Mouse (Mus musculus) neural tube, embryonic 11.5 days (tissue): ENCODE results near the gene Pank1. TPM values are rescaled to one million over a fixed set of nuclear protein-coding genes. Genes with fewer than 3 reads are reported as not detected.

Experiments
- ATAC-seq: fragments of 200-750 bp; cut with Nextera tagmentation; 2 replicates; pipeline ENCODE4 v1.8.0; 2017; ENCODE audit warnings: moderate number of reproducible peaks, mild to moderate bottlenecking, moderate TSS enrichment, moderate library complexity; ENCODE audit not compliant: insufficient read depth, low FRiP score, low TSS enrichment
- DNase-seq: peaks from one replicate; pipeline ENCODE4 v3.0.0-alpha.2; 2015; ENCODE audit warnings: low spot score
- H3K27ac ChIP-seq: fragments of 300-500 bp; sonication (generic); 2 replicates; pipeline ENCODE4 v1.5.1; 2014; ENCODE audit warnings: low read depth, mild to moderate bottlenecking, low read length
- H3K27me3 ChIP-seq: fragments of 300-500 bp; sonication (generic); 2 replicates; pipeline ENCODE4 v1.6.1; 2014; ENCODE audit warnings: mild to moderate bottlenecking, low read length, mixed read lengths; ENCODE audit not compliant: control insufficient read depth, insufficient read depth
- H3K36me3 ChIP-seq: fragments of 300-500 bp; sonication (generic); 2 replicates; pipeline ENCODE4 v1.6.1; 2014; ENCODE audit warnings: mild to moderate bottlenecking, low read length, moderate library complexity, mixed read lengths; ENCODE audit not compliant: control insufficient read depth, insufficient read depth
- H3K4me1 ChIP-seq: fragments of 300-500 bp; sonication (generic); 2 replicates; pipeline ENCODE4 v1.6.1; 2014; ENCODE audit warnings: low read length, mixed read lengths; ENCODE audit not compliant: control insufficient read depth, insufficient read depth
- H3K4me2 ChIP-seq: fragments of 300-500 bp; sonication (generic); 2 replicates; pipeline ENCODE4 v1.6.1; 2014; ENCODE audit warnings: low read depth, mild to moderate bottlenecking, moderate library complexity
- H3K4me3 ChIP-seq: fragments of 300-500 bp; sonication (generic); 2 replicates; pipeline ENCODE4 v1.5.1; 2014; ENCODE audit warnings: low read depth, low read length
- H3K9ac ChIP-seq: fragments of 300-500 bp; sonication (generic); 2 replicates; pipeline ENCODE4 v1.6.1; 2014; ENCODE audit warnings: mild to moderate bottlenecking, low read length
- H3K9me3 ChIP-seq: fragments of 300-500 bp; sonication (generic); 2 replicates; pipeline ENCODE4 v1.6.1; 2016; ENCODE audit warnings: low read length; ENCODE audit not compliant: control insufficient read depth
- WGBS: fragments of 180-500 bp; shearing (Covaris S2); extraction: QIAGEN DNeasy Blood & Tissue Kit; methylation state at CpG from one replicate; pipeline ENCODE4 v1.1.7; 2014; 5-methylcytosine and 5-hydroxymethylcytosine counted together
- polyA plus RNA-seq: library from polyadenylated mRNA; unstranded; fragments of >200 nt; fragmentation: Nextera tagmentation; extraction: Ambion mirVana; gene quantifications from 2 replicates; pipeline ENCODE4 v1.2.1, GENCODE M21; 2014

Pank1 gene
- polyA plus RNA-seq, 1 experiment from 2014 or later, result 9.4 TPM

DNA sequence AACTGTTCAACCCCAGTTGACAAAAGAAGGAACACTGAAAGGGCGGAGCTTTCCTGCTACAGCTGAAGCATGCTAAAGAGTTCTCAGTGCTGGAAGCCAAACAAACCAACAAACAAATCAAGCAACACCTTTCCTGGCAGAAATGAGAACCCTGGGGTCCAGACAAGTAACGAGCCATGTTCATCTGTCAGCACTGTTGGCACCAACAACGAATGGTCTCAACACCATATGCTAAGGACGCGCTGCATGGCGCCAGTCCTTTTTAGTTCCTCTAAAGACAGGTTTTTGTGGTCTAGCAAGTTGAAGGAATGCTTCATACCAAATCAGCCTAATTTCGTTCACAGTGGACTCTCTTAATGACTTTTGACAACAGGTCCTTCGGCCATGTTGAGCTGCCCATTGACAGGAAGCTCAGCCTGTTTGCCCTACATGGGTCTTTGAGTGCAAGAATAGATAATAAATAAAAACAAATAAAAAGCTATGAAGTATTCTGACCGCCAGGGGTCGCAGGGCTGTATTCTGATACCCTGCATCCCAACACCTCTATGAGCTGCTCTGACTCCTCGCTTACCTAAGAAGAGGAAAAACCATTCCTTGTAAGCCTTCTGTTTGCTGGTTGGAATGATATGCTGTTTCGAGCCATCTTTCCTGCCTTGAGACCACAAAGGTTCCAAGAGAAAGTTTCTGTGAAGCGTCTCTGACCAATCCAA lies 53.2 kb downstream of the Pank1 start:
- DNase-seq (peak; percentile 40), ATAC-seq (0 out of 2 replicates have a peak, but pooled peaks have one; percentile 41)
- 75% methylated on average over 13 of the region's 13 CpGs for WGBS
- no peaks in the 10 kb centered on the region for H3K4me1 ChIP-seq
- H3K27ac ChIP-seq, result no peak overlapping the region
- H3K9ac ChIP-seq, result no peak overlapping the region
- no peaks in the 10 kb centered on the region for H3K36me3 ChIP-seq
- no peak overlapping the region for H3K4me2 ChIP-seq
- H3K9me3 ChIP-seq, result no peaks in the 10 kb centered on the region
- H3K4me3 ChIP-seq, result no peak overlapping the region
- no peaks in the 10 kb centered on the region for H3K27me3 ChIP-seq

DNA sequence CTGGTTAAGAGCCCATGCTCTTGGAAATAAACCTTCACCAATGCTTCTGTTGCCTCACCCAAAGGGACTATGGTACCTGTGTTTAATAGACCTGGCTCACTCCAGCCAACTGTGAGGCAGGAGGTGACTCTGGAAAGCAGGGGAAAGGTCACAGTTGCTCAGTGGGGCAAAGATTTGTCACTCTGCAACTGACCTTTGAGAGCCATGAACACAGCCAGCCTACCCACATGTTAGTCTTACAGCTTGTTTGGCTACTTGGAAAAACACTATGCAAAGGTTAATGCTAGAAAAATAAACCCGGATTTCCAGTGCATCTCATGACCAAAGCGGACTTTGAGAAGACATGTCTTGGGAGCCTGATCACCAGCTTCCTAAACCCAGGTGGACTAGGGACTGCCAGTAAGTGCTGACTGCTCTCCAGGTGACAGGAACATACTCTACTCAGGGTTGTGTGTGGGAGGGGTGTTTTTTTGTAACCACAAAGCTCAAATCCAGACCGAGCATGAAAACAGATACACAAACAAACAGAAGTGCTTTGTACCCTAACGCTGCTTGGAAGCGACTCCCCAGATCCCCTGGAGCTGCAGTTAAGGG lies 59.6 kb downstream of the Pank1 start:
- ATAC-seq (no peak), DNase-seq (no peak)
- H3K36me3 ChIP-seq, result no peaks in the 10 kb centered on the region
- no peak overlapping the region for H3K4me3 ChIP-seq
- no peak overlapping the region for H3K9ac ChIP-seq
- H3K27ac ChIP-seq, result no peak overlapping the region
- no peaks in the 10 kb centered on the region for H3K27me3 ChIP-seq
- H3K4me2 ChIP-seq, result no peak overlapping the region
- 78% methylated on average over 5 of the region's 5 CpGs for WGBS
- H3K4me1 ChIP-seq, result no peaks in the 10 kb centered on the region
- no peaks in the 10 kb centered on the region for H3K9me3 ChIP-seq

- DNase-seq (no peak), ATAC-seq (no peak)
- Histone ChIP-seq H3K27me3 (no peaks in the 10 kb centered on the region), H3K4me1 (no peaks in the 10 kb centered on the region), H3K4me3 (no peak overlapping the region), H3K9me3 (no peaks in the 10 kb centered on the region), H3K4me2 (no peak overlapping the region), H3K36me3 (no peaks in the 10 kb centered on the region), H3K9ac (no peak overlapping the region), H3K27ac (no peak overlapping the region)
- 91% methylated on average over 4 of the region's 4 CpGs for WGBS
These were observed 63.9 kb downstream of the Pank1 start for GRCm38 (mm10) chr19:34815371-34815770.

- no peak overlapping the region for H3K4me2 ChIP-seq
- ATAC-seq, result no peak
- H3K9me3 ChIP-seq, result no peaks in the 10 kb centered on the region
- no peaks in the 10 kb centered on the region for H3K36me3 ChIP-seq
- no peak overlapping the region for H3K9ac ChIP-seq
- H3K4me3 ChIP-seq, result no peak overlapping the region
- 49% methylated on average over 4 of the region's 4 CpGs for WGBS
- no peaks in the 10 kb centered on the region for H3K27me3 ChIP-seq
- no peak overlapping the region for H3K27ac ChIP-seq
- no peak for DNase-seq
- no peaks in the 10 kb centered on the region for H3K4me1 ChIP-seq
These were observed 64.6 kb downstream of the Pank1 start for GRCm38 (mm10) chr19:34814696-34815095.

DNA sequence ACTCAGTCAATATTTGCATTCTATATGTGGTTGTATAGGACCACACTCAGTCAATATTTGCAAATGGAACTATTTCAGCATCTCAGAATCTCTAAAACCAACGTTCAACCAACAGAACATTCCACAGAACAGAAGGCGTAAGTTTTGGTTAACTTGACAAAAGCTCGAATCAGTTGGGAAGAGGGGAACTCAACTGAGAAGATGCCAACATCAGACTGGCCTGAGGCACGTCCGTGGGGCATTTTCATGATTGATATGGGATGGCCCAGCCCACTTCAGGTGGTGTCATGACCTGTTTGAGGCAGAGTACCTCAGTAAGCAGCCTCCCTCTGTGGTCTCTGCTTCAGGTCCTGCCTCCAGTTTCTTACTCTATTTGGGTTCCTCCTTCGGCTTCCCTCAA lies 65.3 kb downstream of the Pank1 start:
- WGBS, result 90% methylated on average over 6 of the region's 6 CpGs

GRCm38 (mm10) chr19:34813533-34813932 lies 65.7 kb downstream of the Pank1 start:
- Histone ChIP-seq H3K4me1 (no peaks in the 10 kb centered on the region), H3K4me3 (no peak overlapping the region), H3K4me2 (no peak overlapping the region), H3K27ac (no peak overlapping the region), H3K9me3 (no peaks in the 10 kb centered on the region), H3K27me3 (no peaks in the 10 kb centered on the region), H3K9ac (no peak overlapping the region), H3K36me3 (no peaks in the 10 kb centered on the region)
- WGBS, result 94% methylated on average over 2 of the region's 2 CpGs
- no peak for DNase-seq
- ATAC-seq, result no peak

More for the DNA sequence above, 65.3 kb downstream of the Pank1 start:
- no peaks in the 10 kb centered on the region for H3K9me3 ChIP-seq
- no peak overlapping the region for H3K9ac ChIP-seq
- H3K36me3 ChIP-seq, result no peaks in the 10 kb centered on the region
- H3K4me2 ChIP-seq, result no peak overlapping the region
- ATAC-seq (no peak), DNase-seq (no peak)
- H3K27me3 ChIP-seq, result no peaks in the 10 kb centered on the region
- H3K27ac ChIP-seq, result no peak overlapping the region
- no peak overlapping the region for H3K4me3 ChIP-seq
- H3K4me1 ChIP-seq, result no peaks in the 10 kb centered on the region

- DNase-seq (no peak), ATAC-seq (no peak)
- Histone ChIP-seq H3K36me3 (no peaks in the 10 kb centered on the region), H3K27me3 (no peaks in the 10 kb centered on the region), H3K9ac (no peak overlapping the region), H3K4me1 (no peaks in the 10 kb centered on the region), H3K27ac (no peak overlapping the region), H3K4me3 (no peak overlapping the region), H3K4me2 (no peak overlapping the region), H3K9me3 (no peaks in the 10 kb centered on the region)
- WGBS, result 85% methylated on average over 4 of the region's 4 CpGs
These were observed 66.5 kb downstream of the Pank1 start for GRCm38 (mm10) chr19:34812711-34813110.

- WGBS, result 86% methylated on average over 5 of the region's 5 CpGs
- Histone ChIP-seq H3K9me3 (no peaks in the 10 kb centered on the region), H3K4me3 (no peak overlapping the region), H3K27ac (no peak overlapping the region), H3K4me2 (no peak overlapping the region), H3K36me3 (no peaks in the 10 kb centered on the region), H3K4me1 (no peaks in the 10 kb centered on the region), H3K27me3 (no peaks in the 10 kb centered on the region), H3K9ac (no peak overlapping the region)
- DNase-seq, result no peak
- ATAC-seq, result no peak
These were observed 72.1 kb downstream of the Pank1 start for GRCm38 (mm10) chr19:34807173-34807572.

DNA sequence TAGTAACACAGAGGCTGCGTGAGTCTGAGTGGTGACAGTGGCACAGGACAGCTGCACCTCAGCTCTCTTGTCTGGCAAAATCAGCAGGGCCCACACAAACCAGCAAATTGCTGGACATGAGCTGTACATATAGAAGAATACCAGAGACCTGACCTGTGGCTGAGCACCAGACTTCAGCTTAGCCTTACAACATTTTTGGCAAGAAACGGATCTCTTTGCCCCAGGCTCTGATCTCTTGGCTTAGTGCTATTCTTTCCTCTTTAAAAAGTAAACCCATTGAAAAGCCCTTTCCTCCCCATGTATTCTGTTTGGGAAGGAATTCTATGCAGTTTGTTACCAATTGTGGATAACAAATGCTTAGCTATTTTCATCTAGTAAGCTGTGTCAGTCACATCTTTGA lies 74.2 kb downstream of the Pank1 start:
- no peaks in the 10 kb centered on the region for H3K27me3 ChIP-seq
- no peaks in the 10 kb centered on the region for H3K9me3 ChIP-seq
- H3K36me3 ChIP-seq, result no peaks in the 10 kb centered on the region
- WGBS, result 87% methylated on average over 2 of the region's 2 CpGs
- H3K4me2 ChIP-seq, result no peak overlapping the region
- no peak overlapping the region for H3K9ac ChIP-seq
- H3K4me1 ChIP-seq, result no peaks in the 10 kb centered on the region
- no peak overlapping the region for H3K27ac ChIP-seq
- no peak for ATAC-seq
- no peak overlapping the region for H3K4me3 ChIP-seq
- no peak for DNase-seq
